Mouse (Mus musculus): Measurements from ENCODE around the gene Cc2d2b. TPM values are rescaled to one million over a fixed set of nuclear protein-coding genes. Genes with fewer than 3 reads are reported as not detected.

Cc2d2b gene
- 0.53 TPM for polyA plus RNA-seq (2014; fragmentation: Illumina TruSeq; extraction: RNeasy Lipid Tissue Mini Kit (QIAGEN cat#74804); ENCODE audit: low read depth, low replicate concordance)

GRCm38 (mm10) chr19:40748559-40748958 is at the start of gene Cc2d2b:
TSS of gene Cc2d2b (plus strand) at chr19:40748753.

GRCm38 (mm10) chr19:40830703-40831415 is 82.3 kb downstream of the Cc2d2b start, which contains the start of gene Ccnj:
TSS of gene Ccnj (plus strand) at chr19:40831279.

Other genes starting within 250 kb of the Cc2d2b start
- 42.7 TPM for gene Sorbs1, start 235.0 kb upstream of the Cc2d2b start, polyA plus RNA-seq (2014; fragmentation: Illumina TruSeq; extraction: RNeasy Lipid Tissue Mini Kit (QIAGEN cat#74804); ENCODE audit: low read depth, low replicate concordance)
- 0.24 TPM for gene Aldh18a1, start 160.3 kb upstream of the Cc2d2b start, polyA plus RNA-seq (2014; fragmentation: Illumina TruSeq; extraction: RNeasy Lipid Tissue Mini Kit (QIAGEN cat#74804); ENCODE audit: low read depth, low replicate concordance)
- gene Tctn3, start 136.5 kb upstream of the Cc2d2b start, polyA plus RNA-seq (2014; fragmentation: Illumina TruSeq; extraction: RNeasy Lipid Tissue Mini Kit (QIAGEN cat#74804); ENCODE audit: low read depth, low replicate concordance) = 0.50 TPM
- gene Entpd1, start 136.4 kb upstream of the Cc2d2b start, polyA plus RNA-seq (2014; fragmentation: Illumina TruSeq; extraction: RNeasy Lipid Tissue Mini Kit (QIAGEN cat#74804); ENCODE audit: low read depth, low replicate concordance) = 2.1 TPM
- 3.1 TPM for gene Ccnj, start 82.5 kb downstream of the Cc2d2b start, polyA plus RNA-seq (2014; fragmentation: Illumina TruSeq; extraction: RNeasy Lipid Tissue Mini Kit (QIAGEN cat#74804); ENCODE audit: low read depth, low replicate concordance)
- gene Zfp518a, start 146.0 kb downstream of the Cc2d2b start, polyA plus RNA-seq (2014; fragmentation: Illumina TruSeq; extraction: RNeasy Lipid Tissue Mini Kit (QIAGEN cat#74804); ENCODE audit: low read depth, low replicate concordance) = 10.7 TPM
- gene Blnk, start 245.8 kb downstream of the Cc2d2b start, polyA plus RNA-seq (2014; fragmentation: Illumina TruSeq; extraction: RNeasy Lipid Tissue Mini Kit (QIAGEN cat#74804); ENCODE audit: low read depth, low replicate concordance) = 0.90 TPM